Comparison of ENCODE assay signal across 23 mouse cellular contexts in the genomic region with DNA sequence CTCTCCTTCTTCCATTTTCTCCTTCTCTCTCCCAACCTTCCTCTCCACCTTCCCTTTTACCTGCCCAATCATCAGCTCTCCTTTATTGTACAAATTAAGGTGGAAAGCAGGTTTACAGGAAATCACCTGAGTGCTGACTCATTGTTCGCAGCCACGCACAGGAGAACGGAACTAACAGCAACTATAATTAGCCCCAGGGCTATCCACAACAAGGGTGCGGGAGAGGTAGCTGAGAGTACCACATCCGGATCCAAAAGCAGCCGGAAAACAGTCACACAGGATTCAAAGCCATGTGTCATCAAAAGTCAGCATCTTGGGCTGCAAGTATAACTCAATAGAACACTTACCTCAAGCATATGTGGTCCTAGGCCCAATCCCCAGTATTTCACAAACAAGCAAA. TPM values are rescaled to one million over a fixed set of nuclear protein-coding genes. Genes with fewer than 3 reads are reported as not detected.
DNase-seq lines count a peak whose midpoint lies in the region; ATAC-seq and TF ChIP-seq lines count a peak whose summit lies in the region.
"Had no signal": no experiment of that assay in that cellular context is flagged by ENCODE, and none has a peak within 500 bp of the region (broad histone marks: within the 10 kb centered on the region; RNA-seq: fewer than 3 reads in every experiment).

No protein-coding gene starts in this region.

- WGBS in spleen, adult 2 months, result 8% methylated on average over 6 of the region's 6 CpGs
- WGBS in thymus, adult 2 months, result 4% methylated on average over 6 of the region's 6 CpGs
- WGBS in embryonic facial prominence, embryonic 10.5 days, result 85% methylated on average over 6 of the region's 6 CpGs
- WGBS in midbrain, embryonic 15.5 days, result 90% methylated on average over 6 of the region's 6 CpGs

- H3K4me2 ChIP-seq in midbrain, embryonic 15.5 days, result no peak overlapping the region
- H3K4me2 ChIP-seq: embryonic facial prominence, embryonic 15.5 days; hindbrain, embryonic 14.5 days; limb, embryonic 12.5 days had no signal

- no peaks in the 10 kb centered on the region for H3K27me3 ChIP-seq in spleen, adult 2 months (ENCODE audit: control insufficient read depth, insufficient read depth, low read length)
- no peaks in the 10 kb centered on the region for H3K27me3 ChIP-seq in thymus, adult 2 months (ENCODE audit: control insufficient read depth, insufficient read depth, low read length)
- H3K27me3 ChIP-seq in embryonic facial prominence, embryonic 10.5 days (replicated peaks; ENCODE audit: low read depth, poor library complexity, severe bottlenecking), result no peaks in the 10 kb centered on the region
- no peaks in the 10 kb centered on the region for H3K27me3 ChIP-seq in midbrain, embryonic 15.5 days (replicated peaks)
- H3K27me3 ChIP-seq: embryonic facial prominence, embryonic 15.5 days; limb, embryonic 12.5 days had no signal

- no peak overlapping the region for H3K27ac ChIP-seq in spleen, adult 2 months (ENCODE audit: insufficient read depth, low read length)
- H3K27ac ChIP-seq in thymus, adult 2 months (ENCODE audit: control insufficient read depth, insufficient read depth, low read length), result no peak overlapping the region
- no peak overlapping the region for H3K27ac ChIP-seq in embryonic facial prominence, embryonic 10.5 days (replicated peaks)
- H3K27ac ChIP-seq in midbrain, embryonic 15.5 days, result no peak overlapping the region
- H3K27ac ChIP-seq: embryonic facial prominence, embryonic 15.5 days; forebrain, embryonic 10.5 days; heart, embryonic 10.5 days; hindbrain, embryonic 14.5 days; limb, embryonic 12.5 days; liver, embryonic 14.5 days; stomach, postnatal 0 days had no signal

- H3K36me3 ChIP-seq in spleen, adult 2 months (ENCODE audit: control insufficient read depth, insufficient read depth, low read length), result no peaks in the 10 kb centered on the region
- no peaks in the 10 kb centered on the region for H3K36me3 ChIP-seq in thymus, adult 2 months (ENCODE audit: control insufficient read depth, insufficient read depth, low read length)
- no peaks in the 10 kb centered on the region for H3K36me3 ChIP-seq in embryonic facial prominence, embryonic 10.5 days (replicated peaks)
- H3K36me3 ChIP-seq in midbrain, embryonic 15.5 days (replicated peaks), result no peaks in the 10 kb centered on the region
- H3K36me3 ChIP-seq: embryonic facial prominence, embryonic 15.5 days; forebrain, embryonic 10.5 days; heart, embryonic 10.5 days; limb, embryonic 12.5 days had no signal

- intact Hi-C loops in gastrocnemius, postnatal 36 days (cut with DNase I), result no loop called here

- H3K4me3 ChIP-seq in spleen, adult 2 months (ENCODE audit: extremely low read depth, insufficient read depth, insufficient read length), result no peak overlapping the region
- H3K4me3 ChIP-seq in thymus, adult 2 months (ENCODE audit: control insufficient read depth, insufficient read depth, low read length), result no peak overlapping the region
- H3K4me3 ChIP-seq in embryonic facial prominence, embryonic 10.5 days, result no peak overlapping the region
- H3K4me3 ChIP-seq in midbrain, embryonic 15.5 days, result no peak overlapping the region
- H3K4me3 ChIP-seq: embryonic facial prominence, embryonic 15.5 days; forebrain, embryonic 10.5 days; heart, embryonic 10.5 days; limb, embryonic 12.5 days had no signal

- no peak overlapping the region for H3K9ac ChIP-seq in midbrain, embryonic 15.5 days
- H3K9ac ChIP-seq: embryonic facial prominence, embryonic 15.5 days; hindbrain, embryonic 14.5 days; limb, embryonic 12.5 days; liver, embryonic 14.5 days had no signal

- H3K9me3 ChIP-seq in embryonic facial prominence, embryonic 10.5 days, result no peaks in the 10 kb centered on the region
- no peaks in the 10 kb centered on the region for H3K9me3 ChIP-seq in midbrain, embryonic 15.5 days
- H3K9me3 ChIP-seq: embryonic facial prominence, embryonic 15.5 days; forebrain, embryonic 10.5 days; heart, embryonic 10.5 days; limb, embryonic 12.5 days had no signal

- DNase-seq in spleen, adult 2 months (ENCODE audit: low read depth in 1 of 2, low spot score in 2 of 2), result peak; percentile 6 to 59
- no peak for DNase-seq in spleen, adult 18-20 months
- DNase-seq in induced T-regulatory cell, adult 2 months (ENCODE audit: low read depth), result peak; percentile 89
- peak; percentile 63 for DNase-seq in thymus, adult 2 months
- DNase-seq in embryonic facial prominence, embryonic 10.5 days (ENCODE audit: low spot score), result no peak
- no peak for DNase-seq in gastrocnemius, postnatal 36 days
- no peak for DNase-seq in cerebellum, adult 9-10 months
- DNase-seq: adrenal gland, postnatal 14 days; cerebellum, adult 11-12 months; gastrocnemius, postnatal 10 days; heart, postnatal 10 days; kidney, adult 11 months; kidney, postnatal 10 days; midbrain, embryonic 14.5 days had no signal

- TF ChIP-seq CTCF in spleen, adult 2 months (IDR thresholded peaks at IDR 0.05; ENCODE audit: extremely low read depth, insufficient read depth, insufficient read length, insufficient replicate concordance), result no peak
- TF ChIP-seq CTCF in thymus, adult 2 months (IDR thresholded peaks at IDR 0.05; ENCODE audit: borderline replicate concordance, control insufficient read depth, extremely low read depth, insufficient read depth, low read length, poor library complexity), result no peak

- no peak for TF ChIP-seq POLR2A in spleen, adult 2 months (IDR thresholded peaks at IDR 0.05; ENCODE audit: low read depth, low read length)
- TF ChIP-seq POLR2A in thymus, adult 2 months (IDR thresholded peaks at IDR 0.05; ENCODE audit: control insufficient read depth, extremely low read depth, insufficient read depth, low read length, poor library complexity), result no peak

- ATAC-seq in midbrain, embryonic 15.5 days (replicated peaks), result no peak

- no peaks in the 10 kb centered on the region for H3K4me1 ChIP-seq in spleen, adult 2 months (ENCODE audit: control insufficient read depth, insufficient read depth, insufficient read length)
- H3K4me1 ChIP-seq in thymus, adult 2 months (replicated peaks; ENCODE audit: control insufficient read depth, insufficient read depth, low read length), result peaks cover 16% of the 10 kb centered on the region
- 0 out of 2 replicates have a peak, but pooled peaks cover 6% of the 10 kb centered on the region for H3K4me1 ChIP-seq in embryonic facial prominence, embryonic 10.5 days
- H3K4me1 ChIP-seq in midbrain, embryonic 15.5 days, result peaks cover 5% of the 10 kb centered on the region; the same call in 1 of the 2 replicates
- H3K4me1 ChIP-seq: embryonic facial prominence, embryonic 15.5 days; heart, embryonic 10.5 days had no signal

RNA-seq across cellular contexts. Expression of a gene that starts 53.5 kb away (rescaled TPM):
- polyA plus RNA-seq in spleen, adult 2 months (2012; rRNA removed), result 0.26 and 0.27 TPM in 2 replicates
- 0.77 and 0.94 TPM in 2 replicates for polyA plus RNA-seq in thymus, adult 2 months (2012; rRNA removed)
- polyA plus RNA-seq in embryonic facial prominence, embryonic 10.5 days (2016; fragmentation: Nextera tagmentation; extraction: Ambion mirVana), result 0.69 and 0.70 TPM in 2 replicates
- polyA plus RNA-seq in midbrain, embryonic 15.5 days (2015; fragmentation: Nextera tagmentation; extraction: Ambion mirVana), result 6.5 and 7.1 TPM in 2 replicates
- under 1 TPM; 0.44 to 0.46 TPM for total RNA-seq in gastrocnemius, postnatal 36 days (2021)
- total RNA-seq: MEL had no signal

Comparison
In these comparisons a context has a peak if more than half of its experiments do, and no peak if none do; other contexts are left out.
1. DNase-seq: peak in spleen, adult 2 months (2 of 2), induced T-regulatory cell, adult 2 months (single experiment) and thymus, adult 2 months (single experiment); none in spleen, adult 18-20 months (0 of 2), embryonic facial prominence, embryonic 10.5 days (single experiment), gastrocnemius, postnatal 36 days (0 of 2) and cerebellum, adult 9-10 months (single experiment).